Mouse (Mus musculus) erythroblast, embryonic 14.5 days (primary cell): ENCODE measurements around the gene Nav1. TPM values are rescaled to one million over a fixed set of nuclear protein-coding genes. Genes with fewer than 3 reads are reported as not detected.

ENCODE experiments used
- H3K27me3 ChIP-seq: 2 replicates; pipeline ENCODE4 v1.6.1; 2012; ENCODE audit warnings: inconsistent platforms; ENCODE audit not compliant: control insufficient read depth
- H3K36me3 ChIP-seq: 2 replicates; pipeline ENCODE4 v1.6.1; 2012; ENCODE audit warnings: mild to moderate bottlenecking, inconsistent platforms; ENCODE audit not compliant: control insufficient read depth
- H3K4me1 ChIP-seq: 2 replicates; pipeline ENCODE4 v1.6.1; 2012; ENCODE audit warnings: inconsistent platforms; ENCODE audit not compliant: control insufficient read depth
- H3K4me3 ChIP-seq: replicated peaks from 2 replicates; pipeline ENCODE3; 2012; ENCODE audit warnings: moderate library complexity, mild to moderate bottlenecking, inconsistent platforms
- H3K9me3 ChIP-seq: 2 replicates; pipeline ENCODE4 v1.6.1; 2012; ENCODE audit warnings: low read length, inconsistent platforms, mixed read lengths; ENCODE audit not compliant: control insufficient read depth
- GATA1 ChIP-seq: IDR thresholded peaks from 2 replicates; pipeline ENCODE4 v1.6.1; 2012; ENCODE audit warnings: low read length, inconsistent platforms, mixed read lengths
- TAL1 ChIP-seq: IDR thresholded peaks from 3 replicates; pipeline ENCODE4 v1.6.1; 2012; ENCODE audit warnings: low read length, inconsistent platforms, mixed read lengths
- polyA plus RNA-seq: library from polyadenylated mRNA; stranded (reverse); fragments of >175 nt; gene quantifications from 2 replicates; pipeline ENCODE4 v1.2.3, GENCODE M21; 2012

Gene Nav1
- polyA plus RNA-seq, 1 experiment, result 0.01 TPM

- Histone ChIP-seq H3K4me3 (no peak overlapping the region), H3K4me1 (peaks cover 21% of the 10 kb centered on the region), H3K36me3 (no peaks in the 10 kb centered on the region; the same call in 1 of the 2 replicates), H3K9me3 (no peaks in the 10 kb centered on the region), H3K27me3 (no peaks in the 10 kb centered on the region)
- TF ChIP-seq GATA1, result no peak
- no peak for TF ChIP-seq TAL1
Measured at GRCm38 (mm10) chr1:135465734-135466133, 141.4 kb downstream of the Nav1 start.

DNA sequence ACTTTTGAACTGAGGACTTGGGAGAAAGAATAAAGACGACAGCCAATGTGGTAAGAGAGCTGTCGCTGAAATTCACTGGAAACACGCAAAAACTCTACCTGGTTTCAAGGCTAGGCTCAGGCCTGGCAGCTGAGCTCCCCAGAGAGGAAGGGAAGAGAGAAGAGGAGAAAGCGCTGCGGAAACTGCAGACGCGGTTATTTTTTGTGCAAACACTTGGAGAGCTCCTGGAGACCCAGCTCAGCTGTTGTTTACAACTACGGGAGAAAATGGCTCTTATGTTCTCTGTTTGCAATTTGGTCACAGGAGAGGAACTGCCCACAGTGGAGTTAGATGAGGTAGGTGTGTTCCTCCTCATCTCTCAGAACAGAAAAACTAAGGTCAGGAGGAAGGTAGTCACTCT, 144.4 kb downstream of the Nav1 start:
- no peaks in the 10 kb centered on the region; the same call in 1 of the 2 replicates for H3K36me3 ChIP-seq
- H3K4me3 ChIP-seq, result no peak overlapping the region
- no peaks in the 10 kb centered on the region for H3K27me3 ChIP-seq
- no peaks in the 10 kb centered on the region for H3K9me3 ChIP-seq
- peaks cover 19% of the 10 kb centered on the region for H3K4me1 ChIP-seq
- TF ChIP-seq TAL1, result no peak
- TF ChIP-seq GATA1, result no peak

GRCm38 (mm10) chr1:135462304-135462703, 144.8 kb downstream of the Nav1 start:
- H3K36me3 ChIP-seq, result no peaks in the 10 kb centered on the region; the same call in 1 of the 2 replicates
- TF ChIP-seq GATA1 (no peak), TAL1 (no peak)
- peaks cover 14% of the 10 kb centered on the region for H3K4me1 ChIP-seq
- H3K27me3 ChIP-seq, result no peaks in the 10 kb centered on the region
- no peaks in the 10 kb centered on the region for H3K9me3 ChIP-seq
- no peak overlapping the region for H3K4me3 ChIP-seq

DNA sequence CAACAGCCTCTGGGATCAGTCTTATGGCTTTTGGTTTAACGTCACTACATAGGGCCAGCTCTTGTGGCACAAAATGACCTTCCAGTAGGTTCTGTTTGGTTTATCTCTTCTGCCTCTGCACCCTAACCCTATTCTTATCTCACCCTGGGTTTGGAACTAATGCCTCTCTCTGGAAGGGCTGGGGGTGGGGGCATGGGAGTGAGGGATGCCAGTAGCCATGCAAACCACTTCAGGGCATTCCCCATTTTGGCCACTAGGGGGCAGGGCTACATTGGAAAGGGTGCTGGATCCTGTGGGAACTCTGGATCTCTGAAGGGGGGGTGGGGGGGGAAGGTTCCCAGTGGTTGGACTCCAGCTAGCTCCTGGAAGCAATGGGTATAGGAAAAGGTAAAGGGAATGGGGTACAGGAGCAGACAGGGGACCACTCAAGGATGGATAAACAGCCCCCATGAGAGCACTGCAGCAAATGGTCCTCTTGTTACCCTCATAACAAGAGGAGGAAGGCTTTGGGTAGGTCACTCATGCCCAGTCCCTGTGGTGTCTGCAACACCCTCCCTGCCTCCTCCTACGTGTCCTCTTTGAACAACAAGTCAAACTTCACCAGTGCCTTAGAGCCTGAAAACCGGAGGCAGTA, 145.9 kb downstream of the Nav1 start:
- Histone ChIP-seq H3K4me1 (peaks cover 3% of the 10 kb centered on the region), H3K36me3 (no peaks in the 10 kb centered on the region), H3K9me3 (no peaks in the 10 kb centered on the region), H3K27me3 (no peaks in the 10 kb centered on the region), H3K4me3 (no peak overlapping the region)
- TF ChIP-seq TAL1 (no peak), GATA1 (no peak)

GRCm38 (mm10) chr1:135460521-135460920, 146.6 kb downstream of the Nav1 start:
- TF ChIP-seq GATA1 (no peak), TAL1 (no peak)
- Histone ChIP-seq H3K4me3 (no peak overlapping the region), H3K4me1 (no peaks in the 10 kb centered on the region), H3K9me3 (no peaks in the 10 kb centered on the region), H3K27me3 (no peaks in the 10 kb centered on the region), H3K36me3 (no peaks in the 10 kb centered on the region)

GRCm38 (mm10) chr1:135457860-135458259, 149.2 kb downstream of the Nav1 start:
- Histone ChIP-seq H3K36me3 (no peaks in the 10 kb centered on the region; the same call in 1 of the 2 replicates), H3K27me3 (no peaks in the 10 kb centered on the region), H3K4me3 (no peak overlapping the region), H3K9me3 (no peaks in the 10 kb centered on the region), H3K4me1 (no peaks in the 10 kb centered on the region)
- no peak for TF ChIP-seq TAL1
- TF ChIP-seq GATA1, result no peak

DNA sequence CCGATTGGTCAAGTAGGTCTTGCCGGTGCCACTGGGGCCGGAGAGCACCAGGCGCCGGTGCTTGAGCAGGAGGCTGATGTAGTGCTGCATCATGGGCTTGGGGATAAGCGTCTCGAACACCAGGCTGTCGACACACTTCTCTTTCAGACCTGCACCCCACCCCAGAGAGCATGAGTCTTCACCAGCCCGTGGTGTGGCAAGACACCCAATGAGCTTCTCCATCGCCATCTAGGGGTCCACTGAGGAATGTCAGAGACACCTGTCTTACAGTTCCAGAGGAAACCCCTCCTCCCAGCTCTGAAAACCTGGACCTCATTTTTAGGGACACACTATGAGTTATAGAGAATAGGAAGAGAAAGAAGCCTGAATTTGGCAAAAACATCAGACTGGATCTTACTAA, 154.8 kb downstream of the Nav1 start:
- Histone ChIP-seq H3K36me3 (no peaks in the 10 kb centered on the region; the same call in 1 of the 2 replicates), H3K27me3 (no peaks in the 10 kb centered on the region), H3K9me3 (no peaks in the 10 kb centered on the region), H3K4me1 (no peaks in the 10 kb centered on the region), H3K4me3 (no peak overlapping the region)
- TF ChIP-seq GATA1 (no peak), TAL1 (no peak)

DNA sequence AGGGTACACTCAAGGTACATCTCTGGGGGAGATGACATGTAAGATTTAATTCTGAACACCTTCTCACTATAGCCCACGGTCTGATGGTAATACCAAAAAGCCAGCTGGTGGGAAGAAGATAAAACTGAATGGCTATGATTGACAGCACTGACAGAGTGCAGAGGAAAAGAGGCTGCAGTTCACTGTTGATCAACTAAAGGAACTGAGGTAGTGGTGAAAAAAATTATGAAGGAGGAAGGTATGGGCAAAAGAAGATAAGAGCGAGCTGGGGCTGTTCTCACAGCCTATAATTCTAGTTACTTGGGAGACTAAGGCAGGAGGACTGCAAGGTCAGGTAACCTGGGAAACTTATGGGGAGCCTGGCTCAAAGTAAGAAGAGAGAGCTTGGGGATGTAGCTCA, 155.7 kb downstream of the Nav1 start:
- TF ChIP-seq TAL1 (no peak), GATA1 (no peak)
- Histone ChIP-seq H3K4me3 (no peak overlapping the region), H3K4me1 (no peaks in the 10 kb centered on the region), H3K9me3 (no peaks in the 10 kb centered on the region), H3K27me3 (no peaks in the 10 kb centered on the region), H3K36me3 (no peaks in the 10 kb centered on the region; the same call in 1 of the 2 replicates)

GRCm38 (mm10) chr1:135449876-135450275, 157.2 kb downstream of the Nav1 start:
- Histone ChIP-seq H3K36me3 (no peaks in the 10 kb centered on the region; the same call in 1 of the 2 replicates), H3K4me1 (no peaks in the 10 kb centered on the region), H3K27me3 (no peaks in the 10 kb centered on the region), H3K4me3 (no peak overlapping the region), H3K9me3 (no peaks in the 10 kb centered on the region)
- TF ChIP-seq TAL1, result no peak
- TF ChIP-seq GATA1, result no peak

DNA sequence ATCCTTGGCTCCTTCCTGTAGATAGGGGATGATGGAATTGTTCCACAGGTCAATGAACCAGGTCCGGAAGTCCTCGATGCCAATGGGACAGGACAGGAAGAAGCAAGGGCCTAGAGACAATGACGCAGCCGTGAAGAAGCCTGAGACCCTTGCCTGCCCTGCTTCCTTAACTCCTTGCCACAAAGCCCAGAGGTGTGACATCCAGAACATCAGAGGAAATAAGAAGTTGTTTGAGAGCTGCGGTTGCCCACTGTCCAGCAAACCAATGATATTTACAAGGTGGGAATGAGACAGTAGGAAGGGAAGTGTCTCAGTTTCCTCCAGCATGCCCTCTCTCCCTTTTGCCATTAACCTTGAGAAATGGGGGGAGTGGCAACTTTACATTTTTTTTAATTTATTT, 158.2 kb downstream of the Nav1 start:
- Histone ChIP-seq H3K4me3 (no peak overlapping the region), H3K9me3 (no peaks in the 10 kb centered on the region), H3K36me3 (no peaks in the 10 kb centered on the region; the same call in 1 of the 2 replicates), H3K27me3 (no peaks in the 10 kb centered on the region), H3K4me1 (no peaks in the 10 kb centered on the region)
- TF ChIP-seq TAL1 (no peak), GATA1 (no peak)
